Mouse (Mus musculus) layer of hippocampus, adult 18-20 months (tissue): ENCODE results near the gene Jsrp1. TPM values are rescaled to one million over a fixed set of nuclear protein-coding genes. Genes with fewer than 3 reads are reported as not detected.

ENCODE experiments used
- DNase-seq, 2 experiments: peaks; one replicate each; pipeline ENCODE4 v3.0.0; 2022; ENCODE audit warnings: low spot score in 2 of 2
- total RNA-seq, 2 experiments: library from RNA; stranded (reverse); gene quantifications; 2 replicates each; pipeline ENCODE4 v1.2.3; 2021

Gene Jsrp1
- total RNA-seq, 2 experiments from 2014 or later: 2.2 to 3.0 TPM

DNA sequence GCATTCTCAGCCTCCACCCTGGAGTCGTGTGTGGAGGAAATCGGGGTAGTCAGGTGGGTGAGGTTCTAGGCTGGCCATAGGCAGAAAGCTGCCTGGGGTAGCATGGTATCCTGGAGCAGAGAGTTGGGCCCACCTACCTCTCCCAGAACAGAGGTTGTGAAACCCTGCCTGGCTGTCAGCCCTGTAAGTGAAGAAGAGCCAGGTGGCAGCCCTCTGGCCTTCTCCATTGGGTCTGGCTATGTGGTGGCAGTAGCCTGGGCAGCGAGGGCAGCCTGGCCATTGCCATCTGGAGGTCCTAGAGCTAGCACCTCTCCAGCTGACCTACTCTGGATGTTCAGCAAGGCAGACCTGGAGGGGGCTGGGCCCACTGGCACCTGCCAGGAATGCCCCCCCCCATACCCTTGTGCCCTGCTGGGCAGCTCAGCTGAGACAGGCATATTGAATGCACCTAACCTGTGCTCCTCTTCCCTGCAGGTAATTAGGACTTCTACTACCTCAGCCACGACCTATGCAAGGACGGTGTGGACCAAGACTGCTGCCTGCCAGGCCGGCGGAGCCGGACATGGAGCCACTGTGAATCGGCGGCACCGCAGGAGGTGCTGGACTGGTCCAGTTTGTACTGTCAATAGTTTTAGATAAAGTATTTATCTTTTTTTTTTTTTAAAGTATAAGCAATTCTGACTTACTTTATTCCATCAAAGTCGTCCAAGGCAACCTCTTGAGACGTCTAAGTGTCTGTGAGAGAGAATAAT lies 20.1 kb downstream of the Jsrp1 start:
- DNase-seq: no peak

DNA sequence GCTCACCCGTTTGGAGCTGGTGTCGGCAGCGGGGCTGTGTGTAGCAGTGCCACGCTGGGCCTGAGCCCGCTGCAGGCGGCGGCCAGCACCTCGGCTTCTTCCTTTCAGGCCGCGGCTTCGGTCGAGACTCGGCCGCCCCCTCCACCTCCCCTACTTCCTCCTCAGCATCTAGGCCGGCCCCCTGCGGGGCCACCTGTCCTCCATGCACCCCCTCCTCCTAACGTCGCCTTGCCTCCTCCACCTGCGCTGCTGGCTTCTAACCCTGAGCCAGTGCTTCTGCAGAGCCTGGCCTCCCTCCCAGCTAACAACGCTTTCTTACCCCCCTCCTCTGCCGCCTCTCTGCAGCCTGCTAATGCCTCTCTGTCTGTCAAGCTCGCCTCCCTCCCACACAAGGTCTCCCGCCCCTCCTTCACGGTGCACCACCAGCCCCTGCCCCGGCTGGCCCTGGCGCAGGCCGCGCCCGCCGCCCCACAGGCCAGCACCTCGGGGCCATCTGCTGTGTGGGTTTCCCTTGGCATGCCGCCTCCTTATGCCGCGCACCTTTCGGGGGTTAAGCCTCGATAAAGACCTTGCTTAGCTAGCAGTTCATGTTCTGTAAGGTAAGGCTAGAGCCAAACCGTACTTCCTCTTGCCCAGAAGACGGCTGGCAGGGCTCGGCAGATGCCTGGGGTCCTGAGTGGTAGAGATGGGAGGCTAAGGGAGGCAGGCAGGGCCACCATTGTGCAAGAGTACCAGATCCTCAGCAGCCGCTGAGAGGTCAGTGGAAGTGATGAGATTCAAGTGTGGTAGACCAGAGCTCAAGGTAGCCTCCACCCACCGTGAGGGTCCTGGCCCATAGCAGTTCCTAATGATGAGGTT lies 20.9 kb downstream of the Jsrp1 start:
- DNase-seq: peak in 1 of 2 experiments; percentile 48

DNA sequence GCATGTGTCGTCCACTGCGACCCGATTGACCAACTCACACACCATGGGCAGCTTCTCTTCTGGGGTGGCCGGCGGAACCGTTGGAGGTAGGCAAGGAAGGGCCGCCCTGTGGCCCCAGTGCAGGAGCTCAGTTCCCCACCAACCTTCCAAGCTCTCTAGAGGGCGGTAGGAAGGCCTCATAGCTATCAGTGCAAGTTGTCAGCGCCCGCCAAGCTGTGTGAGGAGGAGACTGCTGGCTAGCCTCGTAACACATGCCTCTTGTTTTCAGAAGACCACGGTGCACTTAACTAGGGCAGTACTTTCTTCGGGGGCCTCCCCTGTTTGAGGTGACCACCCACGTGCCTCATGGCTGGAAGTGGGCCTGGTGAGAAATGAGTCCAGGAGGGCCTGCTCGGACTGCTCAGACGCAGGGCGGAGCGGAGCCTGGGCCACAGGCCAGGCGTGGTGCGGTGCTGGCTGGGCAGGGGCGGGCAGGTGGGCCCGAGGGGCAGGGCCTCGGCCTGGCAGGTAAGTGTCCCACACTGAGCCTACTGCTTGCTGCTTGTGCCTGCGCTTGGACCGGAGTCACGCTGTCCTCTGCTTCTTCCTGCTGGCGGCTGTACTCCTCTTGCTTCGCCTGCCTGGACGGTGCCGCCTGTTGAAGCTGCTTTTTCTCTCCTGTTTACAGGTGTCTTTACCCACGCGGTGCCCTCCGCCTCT lies 21.7 kb downstream of the Jsrp1 start:
- no peak for DNase-seq

- no peak for DNase-seq
Observed at GRCm38 (mm10) chr10:80790761-80791404, 22.4 kb downstream of the Jsrp1 start.

DNA sequence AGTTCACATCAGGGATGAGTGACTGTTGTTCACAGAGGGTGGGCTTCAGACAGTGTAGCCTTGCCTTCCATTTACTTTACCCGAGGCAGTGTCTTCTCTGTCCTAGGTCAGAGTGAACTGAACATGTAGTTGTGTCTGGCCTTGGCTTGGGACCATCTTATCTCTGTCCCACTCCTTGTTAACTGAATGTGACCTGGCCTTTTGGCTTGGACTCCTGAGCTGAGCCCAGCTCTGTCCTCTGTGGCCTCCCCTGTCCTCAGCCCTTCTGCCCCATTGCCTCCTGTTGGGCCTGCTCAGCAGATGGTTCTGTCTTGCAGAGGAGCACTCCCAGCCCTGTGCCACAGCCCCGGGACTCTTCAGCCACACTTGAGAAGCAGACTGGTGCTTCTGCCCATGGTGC lies 25.8 kb downstream of the Jsrp1 start:
- DNase-seq: no peak

DNA sequence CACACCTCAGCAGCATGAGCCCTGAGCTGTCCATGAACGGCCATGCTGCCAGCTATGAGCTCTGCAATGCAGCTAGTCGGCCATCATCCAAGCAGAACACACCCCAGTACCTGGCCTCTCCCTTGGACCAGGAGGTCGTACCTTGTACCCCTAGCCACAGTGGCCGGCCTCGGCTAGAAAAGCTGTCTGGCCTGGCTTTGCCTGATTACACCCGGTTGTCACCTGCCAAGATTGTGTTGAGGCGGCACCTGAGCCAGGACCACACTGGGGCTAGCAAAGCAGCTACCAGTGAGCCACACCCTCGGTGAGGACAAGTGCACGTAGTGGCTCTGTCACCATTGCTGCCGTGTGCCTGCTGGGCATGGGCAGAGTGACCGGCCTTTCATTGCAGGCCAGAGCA lies 27.3 kb downstream of the Jsrp1 start:
- DNase-seq: no peak

- DNase-seq: no peak
Observed at GRCm38 (mm10) chr10:80784871-80785270, 28.4 kb downstream of the Jsrp1 start.

DNA sequence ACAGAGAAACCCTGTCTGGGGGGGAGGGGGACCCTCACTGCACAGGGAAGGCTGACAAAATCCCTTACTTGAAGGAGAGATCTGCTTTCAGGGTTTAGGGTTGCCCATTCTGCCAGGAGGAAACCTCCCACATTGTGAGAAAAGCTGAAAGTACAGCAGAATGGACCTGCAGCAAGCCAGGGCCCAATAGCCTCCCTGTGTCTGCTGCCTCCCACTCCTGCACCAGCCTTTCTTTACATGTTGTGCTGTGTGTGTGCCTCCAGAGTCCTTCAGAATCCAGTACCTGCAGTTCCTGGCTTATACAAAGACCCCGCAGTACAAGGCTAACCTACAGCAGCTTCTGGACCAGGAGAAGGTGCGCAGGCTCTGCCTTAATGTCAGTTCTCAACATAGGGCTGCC lies 29.0 kb downstream of the Jsrp1 start:
- no peak for DNase-seq

DNA sequence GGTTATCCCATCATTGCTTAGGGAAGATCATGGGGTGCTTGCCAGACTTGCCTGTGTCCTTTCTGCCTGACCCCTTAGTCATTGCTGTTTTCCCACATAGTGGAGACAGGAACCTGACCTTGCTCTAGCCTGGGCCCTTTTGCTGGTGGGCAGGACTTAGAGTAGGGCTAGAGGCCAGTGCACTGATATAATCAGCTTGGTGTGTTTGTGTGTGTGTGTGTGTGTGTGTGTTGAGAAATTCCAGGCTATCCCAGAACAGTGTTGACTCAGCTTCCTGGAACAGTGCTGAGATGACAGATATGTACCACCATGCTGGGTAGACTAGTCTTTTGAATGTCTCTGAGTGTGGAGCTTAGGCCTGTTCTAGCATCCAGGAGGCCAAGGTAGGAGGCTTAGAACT lies 33.7 kb downstream of the Jsrp1 start:
- no peak for DNase-seq

GRCm38 (mm10) chr10:80777123-80777522 lies 36.2 kb downstream of the Jsrp1 start:
- no peak for DNase-seq

- DNase-seq: no peak
Observed at GRCm38 (mm10) chr10:80776358-80776869, 36.9 kb downstream of the Jsrp1 start.

GRCm38 (mm10) chr10:80775731-80776130 lies 37.6 kb downstream of the Jsrp1 start:
- DNase-seq: no peak

GRCm38 (mm10) chr10:80774981-80775380 lies 38.3 kb downstream of the Jsrp1 start:
- no peak for DNase-seq

DNA sequence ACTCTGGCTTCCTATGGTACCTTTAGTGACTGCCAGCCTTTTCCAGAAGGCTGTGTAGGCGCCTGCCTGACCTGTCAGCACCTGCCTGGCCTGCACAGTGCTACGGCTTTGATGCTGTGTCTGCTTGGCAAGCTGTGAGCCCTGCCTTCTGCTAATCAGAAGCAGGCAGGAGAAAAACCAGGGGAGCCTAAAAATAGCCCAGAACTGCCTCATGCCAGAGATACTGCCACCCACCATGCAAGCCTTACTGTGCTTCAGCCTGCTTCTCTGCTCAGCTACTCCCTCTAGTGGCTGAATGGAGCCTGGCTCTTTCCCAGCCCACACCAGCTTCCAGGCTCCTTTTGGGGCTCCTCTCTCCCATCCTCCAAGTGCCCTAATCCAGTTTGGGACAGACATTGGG lies 38.7 kb downstream of the Jsrp1 start:
- DNase-seq: peak; percentile 87 to 95

GRCm38 (mm10) chr10:80773816-80774215 lies 39.5 kb downstream of the Jsrp1 start:
- DNase-seq: no peak

DNA sequence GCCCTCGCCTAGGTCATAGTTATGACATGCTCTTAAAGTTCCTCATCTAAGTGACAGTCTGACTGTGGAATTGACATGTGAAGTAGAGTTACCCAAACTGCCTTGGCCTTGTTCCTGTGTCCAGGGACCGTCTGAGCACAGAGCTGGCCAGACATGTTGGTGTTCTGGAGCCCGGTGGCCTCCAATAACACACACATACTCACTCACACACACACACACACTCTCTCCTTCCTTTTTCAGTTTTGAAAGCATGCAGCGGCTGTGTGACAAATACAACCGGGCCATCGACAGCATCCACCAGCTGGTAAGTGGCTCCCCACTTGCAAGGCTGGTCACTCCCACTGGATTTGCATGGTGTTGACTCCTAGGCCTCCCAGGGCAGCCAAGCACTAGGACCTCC lies 44.9 kb downstream of the Jsrp1 start:
- no peak for DNase-seq

GRCm38 (mm10) chr10:80766161-80766815 lies 47.0 kb downstream of the Jsrp1 start:
- no peak for DNase-seq

GRCm38 (mm10) chr10:80765746-80766145 lies 47.6 kb downstream of the Jsrp1 start:
- no peak for DNase-seq

DNA sequence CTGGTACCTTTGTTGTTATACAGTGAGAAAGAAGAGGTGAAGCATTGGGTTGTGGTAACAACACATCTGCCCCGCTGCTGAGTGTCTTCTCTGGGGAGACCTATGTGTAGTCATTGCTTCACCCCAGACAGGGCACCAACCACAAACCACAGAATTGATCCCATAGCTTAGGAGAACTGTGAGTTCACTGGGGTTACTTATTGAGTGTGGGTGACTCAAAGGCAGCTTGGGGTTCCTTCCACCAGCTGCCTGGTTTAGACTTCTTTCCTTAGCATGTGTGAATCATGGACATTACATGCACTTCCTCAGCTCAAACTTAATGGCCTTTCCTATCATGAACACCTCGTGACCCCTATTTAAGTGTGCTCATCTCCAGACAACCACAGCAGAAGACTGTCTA lies 49.8 kb downstream of the Jsrp1 start:
- DNase-seq: no peak

- no peak for DNase-seq
Observed at GRCm38 (mm10) chr10:80761821-80762220, 51.5 kb downstream of the Jsrp1 start.
